Mouse (Mus musculus): ENCODE results near the gene Mlph.

GRCm38 (mm10) chr1:90909161-90909560, 5.7 kb upstream of the Mlph start:
- TF ChIP-seq POLR2A (IDR thresholded peaks at IDR 0.05; ENCODE audit: borderline replicate concordance, extremely low read depth, insufficient read depth, insufficient read length, poor library complexity, severe bottlenecking): no peak
- no peak for TF ChIP-seq CTCF (IDR thresholded peaks at IDR 0.05; ENCODE audit: borderline replicate concordance, extremely low read depth, insufficient read depth, insufficient read length)

Data from brain, embryonic 14.5 days (tissue).